Mouse (Mus musculus): ENCODE results near the gene Fam25c. TPM values are rescaled to one million over a fixed set of nuclear protein-coding genes. Genes with fewer than 3 reads are reported as not detected.
A peak's percentile ranks its signal among the peaks of the same experiment; 100 is the strongest.

Fam25c gene
- polyA plus RNA-seq, 1 experiment from 2014 or later: not detected

- H3K36me3 ChIP-seq: no peaks in the 10 kb centered on the region
- 29% methylated on average over 18 of the region's 18 CpGs for WGBS (ENCODE audit: insufficient replicate concordance)
- no peak overlapping the region for H3K27ac ChIP-seq
- H3K9ac ChIP-seq: peak overlapping the region; percentile 4; the same call in 1 of the 2 replicates
- H3K4me1 ChIP-seq: peaks cover 18% of the 10 kb centered on the region
- peak; percentile 19; the same call in 1 of the 2 replicates for ATAC-seq
- H3K9me3 ChIP-seq (replicated peaks): 0 out of 2 replicates have a peak, but pooled peaks cover 5% of the 10 kb centered on the region
- peak overlapping the region; percentile 70 for H3K4me2 ChIP-seq
- H3K27me3 ChIP-seq (replicated peaks): peaks cover 10% of the 10 kb centered on the region; the same call in 1 of the 2 replicates
- 0 out of 2 replicates have a peak overlapping the region, but pooled peaks have one; percentile 41 for H3K4me3 ChIP-seq
These were observed 7.7 kb upstream of the Fam25c start for GRCm38 (mm10) chr14:34362726-34363445.

GRCm38 (mm10) chr14:34362135-34362534 is 6.9 kb upstream of the Fam25c start:
- no peak overlapping the region for H3K4me2 ChIP-seq
- peaks cover 10% of the 10 kb centered on the region; the same call in 1 of the 2 replicates for H3K27me3 ChIP-seq (replicated peaks)
- no peak overlapping the region for H3K4me3 ChIP-seq
- H3K9ac ChIP-seq: no peak overlapping the region
- 0 out of 2 replicates have a peak, but pooled peaks cover 5% of the 10 kb centered on the region for H3K9me3 ChIP-seq (replicated peaks)
- no peak for ATAC-seq
- H3K27ac ChIP-seq: no peak overlapping the region
- H3K36me3 ChIP-seq: no peaks in the 10 kb centered on the region
- 18% methylated on average over 4 of the region's 4 CpGs for WGBS (ENCODE audit: insufficient replicate concordance)
- H3K4me1 ChIP-seq: peaks cover 18% of the 10 kb centered on the region

GRCm38 (mm10) chr14:34360251-34360650 is 5.0 kb upstream of the Fam25c start:
- H3K4me3 ChIP-seq: no peak overlapping the region
- WGBS (ENCODE audit: insufficient replicate concordance): 50% methylated on average over 6 of the region's 6 CpGs
- 0 out of 2 replicates have a peak, but pooled peaks cover 1% of the 10 kb centered on the region for H3K9me3 ChIP-seq (replicated peaks)
- H3K9ac ChIP-seq: no peak overlapping the region
- H3K4me2 ChIP-seq: no peak overlapping the region
- no peak overlapping the region for H3K27ac ChIP-seq
- no peak for ATAC-seq
- H3K36me3 ChIP-seq: no peaks in the 10 kb centered on the region
- H3K4me1 ChIP-seq: peaks cover 25% of the 10 kb centered on the region
- peaks cover 10% of the 10 kb centered on the region; the same call in 1 of the 2 replicates for H3K27me3 ChIP-seq (replicated peaks)

GRCm38 (mm10) chr14:34359676-34360244 is 4.5 kb upstream of the Fam25c start:
- H3K4me3 ChIP-seq: no peak overlapping the region
- ATAC-seq: no peak
- H3K9ac ChIP-seq: no peak overlapping the region
- no peak overlapping the region for H3K4me2 ChIP-seq
- H3K36me3 ChIP-seq: no peaks in the 10 kb centered on the region
- no peak overlapping the region for H3K27ac ChIP-seq
- WGBS (ENCODE audit: insufficient replicate concordance): 37% methylated on average over 5 of the region's 5 CpGs
- peaks cover 29% of the 10 kb centered on the region for H3K4me1 ChIP-seq
- no peaks in the 10 kb centered on the region for H3K9me3 ChIP-seq (replicated peaks)
- peaks cover 10% of the 10 kb centered on the region; the same call in 1 of the 2 replicates for H3K27me3 ChIP-seq (replicated peaks)

- WGBS (ENCODE audit: insufficient replicate concordance): 62% methylated on average over 7 of the region's 7 CpGs
- 0 out of 2 replicates have a peak, but pooled peaks have one; percentile 17 for ATAC-seq
These were observed 2.6 kb upstream of the Fam25c start for GRCm38 (mm10) chr14:34357671-34358455.

GRCm38 (mm10) chr14:34354456-34354855 is 777 bp downstream of the Fam25c start:
- Histone ChIP-seq H3K27ac (no peak overlapping the region), H3K9ac (no peak overlapping the region), H3K4me3 (no peak overlapping the region), H3K36me3 (no peaks in the 10 kb centered on the region), H3K4me2 (no peak overlapping the region), H3K9me3 (replicated peaks) (no peaks in the 10 kb centered on the region), H3K4me1 (peaks cover 17% of the 10 kb centered on the region), H3K27me3 (replicated peaks) (no peaks in the 10 kb centered on the region; the same call in 1 of the 2 replicates)
- no peak for ATAC-seq
- 61% methylated on average over 4 of the region's 4 CpGs for WGBS (ENCODE audit: insufficient replicate concordance)

More at GRCm38 (mm10) chr14:34357671-34358455, 2.6 kb upstream of the Fam25c start:
- Histone ChIP-seq H3K4me1 (peaks cover 22% of the 10 kb centered on the region), H3K27me3 (replicated peaks) (peaks cover 10% of the 10 kb centered on the region; the same call in 1 of the 2 replicates), H3K36me3 (no peaks in the 10 kb centered on the region), H3K4me2 (no peak overlapping the region), H3K27ac (no peak overlapping the region), H3K9me3 (replicated peaks) (no peaks in the 10 kb centered on the region), H3K9ac (no peak overlapping the region), H3K4me3 (no peak overlapping the region)

- WGBS (ENCODE audit: insufficient replicate concordance): 69% methylated on average over 3 of the region's 3 CpGs
- no peak for ATAC-seq
- H3K4me3 ChIP-seq: no peak overlapping the region
- H3K27me3 ChIP-seq (replicated peaks): no peaks in the 10 kb centered on the region
- peaks cover 17% of the 10 kb centered on the region for H3K4me1 ChIP-seq
- no peaks in the 10 kb centered on the region for H3K36me3 ChIP-seq
- no peak overlapping the region for H3K9ac ChIP-seq
- H3K9me3 ChIP-seq (replicated peaks): no peaks in the 10 kb centered on the region
- H3K27ac ChIP-seq: no peak overlapping the region
- H3K4me2 ChIP-seq: no peak overlapping the region
These were observed 1.9 kb downstream of the Fam25c start for GRCm38 (mm10) chr14:34353326-34353725.

- Histone ChIP-seq H3K4me3 (no peak overlapping the region), H3K4me2 (no peak overlapping the region), H3K9me3 (replicated peaks) (no peaks in the 10 kb centered on the region), H3K27ac (no peak overlapping the region), H3K27me3 (replicated peaks) (no peaks in the 10 kb centered on the region), H3K36me3 (no peaks in the 10 kb centered on the region), H3K9ac (no peak overlapping the region), H3K4me1 (peaks cover 17% of the 10 kb centered on the region)
- 51% methylated on average over 6 of the region's 6 CpGs for WGBS (ENCODE audit: insufficient replicate concordance)
- no peak for ATAC-seq
These were observed 2.7 kb downstream of the Fam25c start for GRCm38 (mm10) chr14:34352523-34352922.

- Histone ChIP-seq H3K4me1 (peaks cover 17% of the 10 kb centered on the region), H3K9me3 (replicated peaks) (no peaks in the 10 kb centered on the region), H3K9ac (no peak overlapping the region), H3K4me2 (no peak overlapping the region), H3K36me3 (no peaks in the 10 kb centered on the region), H3K27ac (no peak overlapping the region), H3K4me3 (no peak overlapping the region), H3K27me3 (replicated peaks) (no peaks in the 10 kb centered on the region)
- WGBS (ENCODE audit: insufficient replicate concordance): 54% methylated on average over 3 of the region's 3 CpGs
- ATAC-seq: no peak
These were observed 3.6 kb downstream of the Fam25c start for GRCm38 (mm10) chr14:34351660-34352059.

GRCm38 (mm10) chr14:34349007-34349406 is 6.2 kb downstream of the Fam25c start:
- Histone ChIP-seq H3K27me3 (replicated peaks) (no peaks in the 10 kb centered on the region), H3K4me1 (0 out of 2 replicates have a peak, but pooled peaks cover 3% of the 10 kb centered on the region), H3K36me3 (peaks cover 5% of the 10 kb centered on the region), H3K4me3 (no peak overlapping the region), H3K4me2 (no peak overlapping the region), H3K9ac (no peak overlapping the region), H3K27ac (no peak overlapping the region), H3K9me3 (replicated peaks) (no peaks in the 10 kb centered on the region)
- peak; percentile 40 for ATAC-seq
- 65% methylated on average over 8 of the region's 8 CpGs for WGBS (ENCODE audit: insufficient replicate concordance)

GRCm38 (mm10) chr14:34348301-34348700 is 6.9 kb downstream of the Fam25c start:
- Histone ChIP-seq H3K4me3 (no peak overlapping the region), H3K36me3 (peaks cover 8% of the 10 kb centered on the region), H3K4me1 (0 out of 2 replicates have a peak, but pooled peaks cover 3% of the 10 kb centered on the region), H3K9me3 (replicated peaks) (no peaks in the 10 kb centered on the region), H3K4me2 (no peak overlapping the region), H3K27ac (no peak overlapping the region), H3K9ac (no peak overlapping the region), H3K27me3 (replicated peaks) (no peaks in the 10 kb centered on the region)
- no peak for ATAC-seq
- WGBS (ENCODE audit: insufficient replicate concordance): 57% methylated on average over 7 of the region's 7 CpGs

Measured in liver, embryonic 12.5 days (tissue).